31 mouse cellular contexts compared by ENCODE assay signal in genomic region chr2:80271431-80271830, GRCm38 (mm10). TPM values are rescaled to one million over a fixed set of nuclear protein-coding genes. Genes with fewer than 3 reads are reported as not detected.
DNase-seq lines count a peak whose midpoint lies in the region; ATAC-seq lines count a peak whose summit lies in the region.
"Had no signal": no experiment of that assay in that cellular context is flagged by ENCODE, and none has a peak within 500 bp of the region (broad histone marks: within the 10 kb centered on the region; RNA-seq: fewer than 3 reads in every experiment).

No protein-coding gene starts in this region.

- no peaks in the 10 kb centered on the region for H3K9me3 ChIP-seq in heart, embryonic 10.5 days
- no peaks in the 10 kb centered on the region for H3K9me3 ChIP-seq in heart, embryonic 13.5 days
- no peaks in the 10 kb centered on the region for H3K9me3 ChIP-seq in heart, embryonic 11.5 days (replicated peaks; ENCODE audit: control insufficient read depth, low read length)
- H3K9me3 ChIP-seq: embryonic facial prominence, embryonic 10.5 days; embryonic facial prominence, embryonic 13.5 days; forebrain, embryonic 12.5 days; forebrain, embryonic 15.5 days; hindbrain, embryonic 10.5 days; hindbrain, embryonic 13.5 days; intestine, embryonic 15.5 days had no signal

- peak; percentile 8 for DNase-seq in gastrocnemius, adult 18-20 months (ENCODE audit: low spot score)
- DNase-seq in gastrocnemius, postnatal 10 days, result no peak
- peak; percentile 22 to 30 for DNase-seq in heart, adult 18-20 months
- DNase-seq in heart, embryonic 10.5 days (ENCODE audit: low spot score), result no peak
- peak; percentile 10 for DNase-seq in skeletal muscle tissue, adult 2 months (ENCODE audit: low read depth, low spot score)
- DNase-seq: adrenal gland, adult 8-10 months; adrenal gland, postnatal 25 days; cerebellum, adult 11-12 months; cerebellum, adult 8-10 months; cerebellum, postnatal 10 days; cerebellum, postnatal 36 days; embryo, embryonic 11 days; gastrocnemius, postnatal 36 days; kidney, adult 11 months; kidney, adult 8-10 months had no signal

- H3K4me2 ChIP-seq in heart, embryonic 13.5 days, result no peak overlapping the region
- no peak overlapping the region for H3K4me2 ChIP-seq in heart, embryonic 11.5 days
- H3K4me2 ChIP-seq: embryonic facial prominence, embryonic 13.5 days; forebrain, embryonic 12.5 days; forebrain, embryonic 15.5 days; hindbrain, embryonic 13.5 days; intestine, embryonic 15.5 days had no signal

- H3K9ac ChIP-seq in heart, embryonic 13.5 days, result no peak overlapping the region
- no peak overlapping the region for H3K9ac ChIP-seq in heart, embryonic 11.5 days (ENCODE audit: low read depth, low read length)
- H3K9ac ChIP-seq: embryonic facial prominence, embryonic 13.5 days; forebrain, embryonic 12.5 days; forebrain, embryonic 15.5 days; hindbrain, embryonic 13.5 days; intestine, embryonic 15.5 days had no signal

- WGBS in heart, embryonic 10.5 days, result 61% methylated on average over 1 of the region's 1 CpGs
- WGBS in heart, embryonic 13.5 days, result 57% methylated on average over 1 of the region's 1 CpGs
- 65% methylated on average over 1 of the region's 1 CpGs for WGBS in heart, embryonic 11.5 days (ENCODE audit: insufficient replicate concordance)

- no peak overlapping the region for H3K27ac ChIP-seq in heart, embryonic 10.5 days
- H3K27ac ChIP-seq in heart, embryonic 13.5 days (replicated peaks), result 0 out of 2 replicates have a peak overlapping the region, but pooled peaks have one; percentile 10
- no peak overlapping the region for H3K27ac ChIP-seq in heart, embryonic 11.5 days (ENCODE audit: low read depth, low read length)
- H3K27ac ChIP-seq: embryonic facial prominence, embryonic 10.5 days; embryonic facial prominence, embryonic 13.5 days; forebrain, embryonic 12.5 days; forebrain, embryonic 15.5 days; hindbrain, embryonic 10.5 days; hindbrain, embryonic 13.5 days; intestine, embryonic 15.5 days had no signal

- H3K4me3 ChIP-seq in heart, embryonic 10.5 days, result no peak overlapping the region
- no peak overlapping the region for H3K4me3 ChIP-seq in heart, embryonic 13.5 days
- no peak overlapping the region for H3K4me3 ChIP-seq in heart, embryonic 11.5 days (ENCODE audit: low read depth, low read length)
- H3K4me3 ChIP-seq: embryonic facial prominence, embryonic 10.5 days; embryonic facial prominence, embryonic 13.5 days; erythroblast, embryonic 14.5 days; forebrain, embryonic 12.5 days; forebrain, embryonic 15.5 days; hindbrain, embryonic 10.5 days; hindbrain, embryonic 13.5 days; intestine, embryonic 15.5 days had no signal

- H3K36me3 ChIP-seq in heart, embryonic 10.5 days, result no peaks in the 10 kb centered on the region
- H3K36me3 ChIP-seq in heart, embryonic 13.5 days, result no peaks in the 10 kb centered on the region
- no peaks in the 10 kb centered on the region for H3K36me3 ChIP-seq in heart, embryonic 11.5 days (ENCODE audit: control insufficient read depth, insufficient read depth, low read length)
- H3K36me3 ChIP-seq: embryonic facial prominence, embryonic 10.5 days; embryonic facial prominence, embryonic 13.5 days; forebrain, embryonic 12.5 days; forebrain, embryonic 15.5 days; hindbrain, embryonic 10.5 days; hindbrain, embryonic 13.5 days; intestine, embryonic 15.5 days had no signal

- H3K27me3 ChIP-seq in heart, embryonic 10.5 days (ENCODE audit: insufficient read depth, poor library complexity, severe bottlenecking), result no peaks in the 10 kb centered on the region
- no peaks in the 10 kb centered on the region for H3K27me3 ChIP-seq in heart, embryonic 13.5 days (replicated peaks)
- H3K27me3 ChIP-seq in heart, embryonic 11.5 days (ENCODE audit: control insufficient read depth, insufficient read depth, low read length), result no peaks in the 10 kb centered on the region
- H3K27me3 ChIP-seq: embryonic facial prominence, embryonic 13.5 days; forebrain, embryonic 12.5 days; forebrain, embryonic 15.5 days; hindbrain, embryonic 13.5 days; intestine, embryonic 15.5 days had no signal

- H3K4me1 ChIP-seq in heart, embryonic 10.5 days, result no peaks in the 10 kb centered on the region
- H3K4me1 ChIP-seq in heart, embryonic 13.5 days, result peaks cover 15% of the 10 kb centered on the region
- H3K4me1 ChIP-seq in heart, embryonic 11.5 days (ENCODE audit: control insufficient read depth, insufficient read depth, low read length), result no peaks in the 10 kb centered on the region
- H3K4me1 ChIP-seq: embryonic facial prominence, embryonic 10.5 days; embryonic facial prominence, embryonic 13.5 days; forebrain, embryonic 12.5 days; forebrain, embryonic 15.5 days; hindbrain, embryonic 10.5 days; hindbrain, embryonic 13.5 days; intestine, embryonic 15.5 days had no signal

- ATAC-seq in heart, embryonic 13.5 days (ENCODE audit: extremely low read depth, insufficient number of reproducible peaks, low FRiP score, low TSS enrichment), result no peak
- no peak for ATAC-seq in heart, embryonic 11.5 days (replicated peaks; ENCODE audit: insufficient number of reproducible peaks, low FRiP score, low TSS enrichment)
- ATAC-seq: activated CD4-positive, CD25-positive, alpha-beta regulatory T cell, adult 4 months; forebrain, embryonic 15.5 days; hindbrain, embryonic 16.5 days; intestine, embryonic 15.5 days had no signal

RNA-seq across cellular contexts. Expression of gene Prdx6b, which starts 20.8 kb away (rescaled TPM):
- total RNA-seq in gastrocnemius, adult 18-20 months (2021), result not detected
- not detected for total RNA-seq in gastrocnemius, postnatal 10 days (2021)
- total RNA-seq in heart, adult 18-20 months (2021), result not detected
- not detected in 2 replicates for polyA plus RNA-seq in heart, embryonic 10.5 days (2016; fragmentation: Nextera tagmentation; extraction: Ambion mirVana)
- polyA plus RNA-seq in heart, embryonic 13.5 days (2015; fragmentation: Nextera tagmentation; extraction: Ambion mirVana), result not detected in 2 replicates
- polyA plus RNA-seq in heart, embryonic 11.5 days (2014; fragmentation: Nextera tagmentation; extraction: Ambion mirVana), result 0.07 TPM in 1 of 2 replicates, not detected in the other
- total RNA-seq: adrenal gland, adult 8-10 months; adrenal gland, postnatal 25 days; ES-E14; gastrocnemius, postnatal 36 days; granulocyte monocyte progenitor cell, adult 5-6 weeks had no signal
- polyA plus RNA-seq: activated CD4-positive, CD25-positive, alpha-beta regulatory T cell, adult 4 months; brain, embryonic 14.5 days; cortical plate, adult 2 months; embryonic facial prominence, embryonic 10.5 days; embryonic facial prominence, embryonic 13.5 days; forebrain, embryonic 12.5 days; forebrain, embryonic 15.5 days; hindbrain, embryonic 10.5 days; hindbrain, embryonic 13.5 days; hindbrain, embryonic 16.5 days; intestine, embryonic 15.5 days had no signal

RNA-seq across cellular contexts. Expression of gene Dnajc10, which starts 43.8 kb away (rescaled TPM):
- total RNA-seq in gastrocnemius, adult 18-20 months (2021), result 10 to 100 TPM; 21.6 to 22.2 TPM
- total RNA-seq in gastrocnemius, postnatal 10 days (2021), result 10 to 100 TPM; 26.3 to 34.4 TPM
- 10 to 100 TPM; 33.7 to 35.2 TPM for total RNA-seq in heart, adult 18-20 months (2021)
- polyA plus RNA-seq in heart, embryonic 10.5 days (2016; fragmentation: Nextera tagmentation; extraction: Ambion mirVana), result 71.2 and 74.6 TPM in 2 replicates
- polyA plus RNA-seq in heart, embryonic 13.5 days (2015; fragmentation: Nextera tagmentation; extraction: Ambion mirVana), result 48.3 and 50.6 TPM in 2 replicates
- 63.7 and 75.8 TPM in 2 replicates for polyA plus RNA-seq in heart, embryonic 11.5 days (2014; fragmentation: Nextera tagmentation; extraction: Ambion mirVana)

Comparison
In these comparisons a context has a peak if more than half of its experiments do, and no peak if none do; other contexts are left out.
1. DNase-seq: peak in gastrocnemius, adult 18-20 months (single experiment), heart, adult 18-20 months (2 of 2) and skeletal muscle tissue, adult 2 months (single experiment); none in gastrocnemius, postnatal 10 days (single experiment) and heart, embryonic 10.5 days (single experiment).